Mouse (Mus musculus) gastrocnemius, postnatal 25 days (tissue): Measurements from ENCODE around the gene Hbq1a. TPM values are rescaled to one million over a fixed set of nuclear protein-coding genes. Genes with fewer than 3 reads are reported as not detected.
A peak's percentile ranks its signal among the peaks of the same experiment; 100 is the strongest.
"Not testable (repeated sequence)": the region's sequence is repeated elsewhere in the genome, so short reads cannot be mapped to it uniquely, and the experiment has no call there.

ENCODE experiments used
- DNase-seq: peaks from one replicate; pipeline ENCODE4 v3.0.0; 2022
- total RNA-seq, 2 experiments: library from RNA; stranded (reverse); gene quantifications; 1 replicate in 1 of 2; 2 replicates in 1 of 2; pipeline ENCODE4 v1.2.3; 2021

Gene Hbq1a
- total RNA-seq, 2 experiments from 2014 or later: not detected

DNA sequence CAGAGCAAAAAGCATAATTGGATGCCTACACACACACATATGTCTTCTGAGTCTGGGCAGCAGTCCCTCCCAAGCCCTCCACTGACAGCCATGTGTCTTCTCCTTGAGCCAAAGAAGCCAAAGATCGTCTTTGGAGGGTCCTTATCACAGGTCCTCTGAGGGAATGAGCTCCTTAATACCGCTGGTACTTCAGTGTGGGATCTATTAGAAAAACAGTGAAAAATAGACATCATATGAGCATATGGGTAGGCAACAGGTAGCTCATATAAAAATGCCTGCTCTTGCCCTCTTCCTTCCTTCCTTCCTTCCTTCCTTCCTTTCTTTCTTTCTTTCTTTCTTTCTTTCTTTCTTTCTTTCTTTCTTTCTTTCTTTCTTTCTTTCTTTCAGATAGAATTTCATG lies 15.3 kb upstream of the Hbq1a start:
- DNase-seq: not testable (repeated sequence)

DNA sequence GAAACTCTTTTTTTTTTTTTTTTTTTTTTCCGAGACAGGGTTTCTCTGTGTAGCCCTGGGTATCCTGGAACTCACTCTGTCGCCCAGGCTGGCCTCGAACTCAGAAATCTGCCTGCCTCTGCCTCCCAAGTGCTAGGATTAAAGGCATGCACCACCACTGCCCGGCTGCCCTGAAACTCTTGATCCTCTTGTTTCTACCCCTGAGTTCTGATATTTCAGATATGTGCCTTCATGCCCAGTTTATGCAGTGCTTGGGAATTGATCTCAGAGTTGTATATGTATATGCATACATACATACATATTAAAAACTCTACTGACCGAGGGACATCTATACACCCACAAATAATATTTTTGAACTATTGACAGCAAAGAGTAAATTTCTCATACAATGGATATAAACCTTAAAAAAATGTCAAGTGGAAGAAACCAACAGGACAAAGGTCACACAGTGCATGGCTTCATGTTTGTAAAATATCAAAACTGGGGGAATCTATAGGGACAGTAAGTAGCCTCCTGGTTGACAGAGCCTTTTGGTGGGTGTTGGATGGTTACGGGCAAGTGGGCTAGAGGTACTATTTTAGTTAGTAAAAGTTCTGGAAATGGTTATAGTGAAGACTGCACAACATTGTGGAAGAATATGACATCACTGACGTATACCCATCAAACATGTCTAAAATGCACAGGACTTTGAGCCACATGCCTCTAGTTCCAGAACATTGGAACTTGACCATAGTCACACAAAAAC lies 14.7 kb upstream of the Hbq1a start:
- no peak for DNase-seq

- DNase-seq: not testable (repeated sequence)
These were observed 14.0 kb upstream of the Hbq1a start for GRCm38 (mm10) chr11:32285887-32286286.

GRCm38 (mm10) chr11:32286695-32287492 lies 13.0 kb upstream of the Hbq1a start, which contains the start of gene Hbq1b:
Gene Hbq1b, plus strand, starts transcription at chr11:32286965.
- peak; percentile 52 for DNase-seq

DNA sequence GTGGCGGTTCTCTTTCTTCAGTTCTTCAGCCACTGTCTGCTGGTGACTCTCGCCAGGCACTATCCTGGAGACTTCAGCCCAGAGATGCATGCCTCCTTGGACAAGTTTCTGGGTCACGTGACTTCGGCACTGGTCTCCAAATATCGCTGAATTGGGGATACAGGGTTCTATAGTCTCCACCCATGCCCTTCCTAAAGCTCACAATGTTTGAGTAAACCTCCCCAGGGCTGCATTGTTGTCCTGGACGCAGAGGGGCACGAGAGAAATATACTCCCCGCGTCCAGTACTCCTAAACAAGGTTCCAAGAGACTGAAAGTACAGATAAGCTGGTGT lies 12.4 kb upstream of the Hbq1a start:
- DNase-seq: no peak

DNA sequence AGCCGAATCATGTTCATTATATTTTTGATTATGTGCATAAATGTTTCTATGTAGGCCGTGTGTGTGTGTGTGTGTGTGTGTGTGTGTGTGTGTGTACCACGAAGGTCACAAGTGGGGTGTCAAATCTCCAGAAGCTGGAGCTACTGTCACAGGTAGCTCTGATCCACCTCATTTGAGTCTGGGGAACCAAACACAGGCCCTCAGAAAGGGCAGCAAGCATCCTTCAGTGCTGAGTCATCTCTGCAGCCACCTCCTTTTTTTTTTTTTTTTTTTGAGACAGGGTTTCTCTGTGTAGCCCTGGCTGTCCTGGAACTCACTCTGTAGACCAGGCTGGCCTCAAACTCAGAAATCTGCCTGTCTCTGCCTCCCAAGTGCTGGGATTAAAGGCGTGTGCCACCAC lies 7.0 kb upstream of the Hbq1a start:
- not testable (repeated sequence) for DNase-seq

DNA sequence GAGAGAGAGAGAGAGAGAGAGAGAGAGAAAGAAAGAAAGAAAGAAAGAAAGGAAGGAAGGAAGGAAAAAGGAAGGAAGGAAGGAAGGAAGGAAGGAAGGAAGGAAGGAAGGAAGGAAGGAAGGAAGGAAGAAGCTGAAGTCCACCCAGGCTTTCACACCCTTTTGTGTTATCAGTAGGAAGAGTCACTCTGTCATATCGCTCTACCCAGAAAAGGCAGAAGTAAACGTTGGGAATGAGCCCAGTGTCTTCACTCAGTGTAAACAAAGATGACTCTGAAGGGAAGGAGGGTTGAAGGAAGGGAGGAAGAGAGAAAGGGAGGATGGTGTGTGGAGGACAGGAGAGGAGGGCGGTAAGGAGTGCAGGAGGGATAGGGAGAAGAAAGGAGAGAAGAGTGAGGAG lies 6.4 kb upstream of the Hbq1a start:
- DNase-seq: not testable (repeated sequence)

- not testable (repeated sequence) for DNase-seq
These were observed 3.7 kb upstream of the Hbq1a start, which contains the start of gene Hba-a2 for GRCm38 (mm10) chr11:32296203-32296602. Gene Hba-a2, plus strand, starts transcription at chr11:32296489.

GRCm38 (mm10) chr11:32297417-32297816 lies 2.5 kb upstream of the Hbq1a start:
- not testable (repeated sequence) for DNase-seq

DNA sequence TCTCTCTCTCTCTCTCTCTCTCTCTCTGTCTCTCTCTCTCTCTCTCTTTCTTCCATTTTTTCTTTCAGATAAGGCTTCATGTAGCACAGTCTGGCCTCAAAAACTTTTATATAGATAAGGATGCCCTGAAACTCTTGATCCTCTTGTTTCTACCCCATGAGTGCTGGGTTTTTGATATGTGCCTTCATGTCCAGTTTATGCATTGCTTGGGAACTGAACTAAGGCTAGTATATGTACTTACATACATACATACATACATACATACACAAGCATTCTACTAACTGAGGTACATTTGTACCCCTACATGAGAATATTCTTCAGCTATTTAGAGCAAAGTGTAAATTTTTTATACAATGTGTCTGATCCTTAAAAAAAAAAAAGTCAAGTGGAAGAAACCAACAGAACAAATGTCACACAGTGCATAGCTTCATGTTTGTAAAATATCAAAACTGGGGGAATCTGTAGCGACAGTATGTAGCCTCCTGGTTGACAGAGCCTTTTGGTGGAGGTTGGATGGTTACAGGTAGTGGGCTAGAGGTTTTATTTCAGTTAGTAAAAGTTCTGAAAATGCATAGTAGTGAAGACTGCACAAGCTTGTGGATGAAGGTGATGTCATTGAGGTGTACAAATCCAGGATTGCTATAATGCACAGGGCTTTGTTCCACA lies 1.9 kb upstream of the Hbq1a start:
- DNase-seq: no peak

GRCm38 (mm10) chr11:32298532-32298918 lies 1.3 kb upstream of the Hbq1a start:
- no peak for DNase-seq

- no peak for DNase-seq
These were observed 704 bp downstream of the Hbq1a start for GRCm38 (mm10) chr11:32300279-32301267.

- DNase-seq: no peak
These were observed 1.6 kb downstream of the Hbq1a start for GRCm38 (mm10) chr11:32301506-32301905.

- DNase-seq: no peak
These were observed 3.1 kb downstream of the Hbq1a start for GRCm38 (mm10) chr11:32302824-32303419.

GRCm38 (mm10) chr11:32303455-32303854 lies 3.6 kb downstream of the Hbq1a start:
- DNase-seq: no peak

DNA sequence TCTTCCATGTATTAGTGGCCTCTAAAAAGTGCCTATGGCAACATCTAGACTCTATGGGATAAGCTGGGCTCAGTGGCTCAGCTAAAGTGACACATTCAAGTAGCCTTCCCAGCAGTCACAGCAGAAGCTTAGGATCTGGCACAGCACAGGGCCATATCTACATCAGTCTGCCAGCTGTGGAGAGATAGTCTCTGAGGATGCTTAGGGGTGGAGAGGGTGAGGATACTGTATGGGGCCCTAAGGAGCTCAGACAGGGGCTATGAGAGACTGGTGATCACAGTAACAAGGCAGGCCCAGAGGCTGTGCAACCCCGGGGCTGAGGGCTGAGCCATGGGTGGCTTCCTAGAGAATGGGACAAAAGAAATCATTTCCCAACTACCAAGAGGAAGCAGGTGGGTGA lies 7.1 kb downstream of the Hbq1a start:
- DNase-seq: no peak

GRCm38 (mm10) chr11:32309446-32309845 lies 9.6 kb downstream of the Hbq1a start:
- DNase-seq: no peak

- no peak for DNase-seq
These were observed 10.1 kb downstream of the Hbq1a start for GRCm38 (mm10) chr11:32309928-32310327.

- DNase-seq: no peak
These were observed 16.1 kb downstream of the Hbq1a start for GRCm38 (mm10) chr11:32316009-32316408.

- DNase-seq: no peak
These were observed 20.8 kb downstream of the Hbq1a start for GRCm38 (mm10) chr11:32320507-32321195.

DNA sequence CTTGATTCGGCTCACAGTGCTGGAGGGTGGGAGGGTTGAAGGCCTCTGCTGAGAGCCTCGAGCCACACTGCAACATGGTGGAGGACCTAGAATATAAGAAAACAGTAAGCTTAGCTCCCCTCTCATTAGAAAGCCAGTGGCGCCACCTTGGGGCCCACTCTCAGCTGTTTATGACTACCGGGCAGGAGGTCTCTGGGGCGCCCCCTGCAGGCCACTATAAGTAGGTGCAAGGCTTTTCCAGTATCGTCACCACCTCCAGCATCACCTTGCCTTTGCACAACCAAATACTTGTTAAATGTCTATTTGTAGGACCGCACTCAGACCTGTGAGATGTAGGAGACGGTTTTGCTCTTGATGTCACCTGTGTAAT lies 21.3 kb downstream of the Hbq1a start:
- peak; percentile 32 for DNase-seq
